Mouse (Mus musculus) 416B (cell line): ENCODE data around the gene Myod1.
A peak's percentile ranks its signal among the peaks of the same experiment; 100 is the strongest.

Experiments
- DNase-seq: peaks from one replicate; pipeline ENCODE4 v3.0.0; 2011; ENCODE audit warnings: low read depth

Myod1 gene

GRCm38 (mm10) chr7:46417467-46417866, 41.2 kb downstream of the Myod1 start:
- no peak for DNase-seq

- no peak for DNase-seq
Observed at GRCm38 (mm10) chr7:46418102-46418622, 41.9 kb downstream of the Myod1 start.

GRCm38 (mm10) chr7:46421535-46421934, 45.3 kb downstream of the Myod1 start:
- DNase-seq: no peak

- no peak for DNase-seq
Observed at GRCm38 (mm10) chr7:46422052-46422763, 45.9 kb downstream of the Myod1 start.

- peak; percentile 49 for DNase-seq
Observed at GRCm38 (mm10) chr7:46422764-46423412, 46.6 kb downstream of the Myod1 start.

- no peak for DNase-seq
Observed at GRCm38 (mm10) chr7:46423951-46424350, 47.7 kb downstream of the Myod1 start.

GRCm38 (mm10) chr7:46425012-46425411, 48.7 kb downstream of the Myod1 start:
- no peak for DNase-seq
